8 mouse cellular contexts compared by ENCODE assay signal in the genomic region with DNA sequence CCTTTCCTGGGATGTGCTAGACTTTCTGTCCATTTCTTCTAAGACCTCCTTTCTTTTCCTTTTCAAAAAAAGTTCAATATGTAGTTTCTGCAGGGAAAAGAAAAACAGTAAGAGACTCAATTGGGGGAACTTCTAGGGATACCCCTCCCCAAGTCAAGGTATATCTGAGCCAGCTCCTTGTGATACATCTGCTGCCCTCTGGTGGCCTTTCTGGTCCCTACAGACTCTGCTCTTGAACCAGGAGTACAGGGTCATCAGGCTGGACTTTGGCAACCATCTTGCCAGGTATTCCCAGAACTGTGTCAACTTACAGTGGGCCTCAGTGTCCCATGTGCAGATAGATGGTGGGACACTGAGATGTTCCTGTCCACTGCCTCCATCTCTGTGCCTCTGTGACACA.
A peak's percentile ranks its signal among the peaks of the same experiment; 100 is the strongest.
DNase-seq lines count a peak whose midpoint lies in the region; ATAC-seq and TF ChIP-seq lines count a peak whose summit lies in the region.

No protein-coding gene starts in this region.

- no peak overlapping the region for H3K9ac ChIP-seq in limb, embryonic 14.5 days (ENCODE audit: low read depth, low read length, severe bottlenecking)

- CTCF ChIA-PET in Patski (lab: Charles Lee), result interaction anchor here (1.2 to 2.2 kb wide), 2 partner anchors 9 to 306 kb away, joined by 4 to 8 read pairs; no protein-coding TSS in a partner anchor

- no peaks in the 10 kb centered on the region for H3K36me3 ChIP-seq in limb, embryonic 14.5 days (ENCODE audit: control insufficient read depth, insufficient read depth, low read length)

- TF ChIP-seq CTCF in Patski (IDR thresholded peaks at IDR 0.05), result peak; percentile 58
- peak; percentile 68 for TF ChIP-seq CTCF in gastrocnemius, adult 2 months (IDR thresholded peaks at IDR 0.05)

- peak; percentile 7 to 21 for DNase-seq in cerebellum, adult 18-20 months
- DNase-seq in cerebellum, adult 9-10 months, result no peak
- DNase-seq in left cerebral cortex, postnatal 4 days, result peak; percentile 48
- DNase-seq in left cerebral cortex, postnatal 36 days (ENCODE audit: low spot score in 2 of 2), result no peak
- DNase-seq in Patski (ENCODE audit: low read depth, low spot score), result no peak
- DNase-seq in gastrocnemius, adult 2 months, result peak; percentile 51
- DNase-seq in limb, embryonic 14.5 days (ENCODE audit: low spot score), result peak; percentile 32
- DNase-seq in urinary bladder, postnatal 14 days (ENCODE audit: low spot score), result peak; percentile 41

- H3K27ac ChIP-seq in gastrocnemius, adult 2 months, result no peak overlapping the region
- H3K27ac ChIP-seq in limb, embryonic 14.5 days (replicated peaks; ENCODE audit: low read depth, low read length), result no peak overlapping the region

- intact Hi-C loops in left cerebral cortex, postnatal 4 days (cut with DNase I), result no loop called here
- intact Hi-C loops in left cerebral cortex, postnatal 36 days (cut with DNase I), result loop anchor here (10.0 kb wide), 2 partner anchors 179 to 309 kb away; no protein-coding TSS in a partner anchor
- intact Hi-C loops in gastrocnemius, adult 2 months (cut with DNase I), result loop anchor here (2.0 to 10.0 kb wide), 3 partner anchors 182 to 305 kb away; no protein-coding TSS in a partner anchor

- POLR2A ChIA-PET in Patski (lab: Charles Lee), result no interaction called here

- no peak for TF ChIP-seq POLR2A in limb, embryonic 14.5 days (IDR thresholded peaks at IDR 0.05; ENCODE audit: borderline replicate concordance, extremely low read depth, insufficient read depth, insufficient read length)

- no peaks in the 10 kb centered on the region for H3K4me1 ChIP-seq in limb, embryonic 14.5 days (ENCODE audit: control insufficient read depth, insufficient read depth, low read length)

- no peak for ATAC-seq in Patski
- ATAC-seq in limb, embryonic 14.5 days (ENCODE audit: low FRiP score, low read depth), result no peak

- H3K4me3 ChIP-seq in gastrocnemius, adult 2 months, result no peak overlapping the region
- no peak overlapping the region for H3K4me3 ChIP-seq in limb, embryonic 14.5 days (replicated peaks; ENCODE audit: low read length)

- H3K4me2 ChIP-seq in limb, embryonic 14.5 days (replicated peaks; ENCODE audit: low read depth, low read length, severe bottlenecking), result no peak overlapping the region

- H3K27me3 ChIP-seq in Patski, result no peaks in the 10 kb centered on the region
- no peaks in the 10 kb centered on the region for H3K27me3 ChIP-seq in limb, embryonic 14.5 days (ENCODE audit: control insufficient read depth, insufficient read depth, low read length)

- in situ Hi-C loops in Patski (cut with MboI; ENCODE audit: low pct_unique_long_range_greater_than_20kb), result loop anchor here (10.0 kb wide), 2 partner anchors 179 to 299 kb away; no protein-coding TSS in a partner anchor

- H3K9me3 ChIP-seq in limb, embryonic 14.5 days (ENCODE audit: control insufficient read depth, low read length), result no peaks in the 10 kb centered on the region

Comparison
In these comparisons a context has a peak if more than half of its experiments do, and no peak if none do; other contexts are left out.
1. DNase-seq: peak in cerebellum, adult 18-20 months (2 of 2), left cerebral cortex, postnatal 4 days (single experiment), gastrocnemius, adult 2 months (single experiment), limb, embryonic 14.5 days (single experiment) and urinary bladder, postnatal 14 days (single experiment); none in cerebellum, adult 9-10 months (single experiment), left cerebral cortex, postnatal 36 days (0 of 2) and Patski (single experiment).